Mouse (Mus musculus): ENCODE measurements around the gene C530008M17Rik. TPM values are rescaled to one million over a fixed set of nuclear protein-coding genes. Genes with fewer than 3 reads are reported as not detected.
"Not testable (repeated sequence)": the region's sequence is repeated elsewhere in the genome, so short reads cannot be mapped to it uniquely, and the experiment has no call there.

Gene C530008M17Rik
- total RNA-seq, 2 experiments from 2014 or later, result 118 to 125 TPM

GRCm38 (mm10) chr5:76887011-76887410 is 230.7 kb downstream of the C530008M17Rik start:
- no peak for DNase-seq (ENCODE audit: low spot score in 2 of 2)

- DNase-seq (ENCODE audit: low spot score in 2 of 2), result no peak
These were observed 236.3 kb downstream of the C530008M17Rik start for GRCm38 (mm10) chr5:76892608-76893007.

- DNase-seq (ENCODE audit: low spot score in 2 of 2), result no peak
These were observed 236.8 kb downstream of the C530008M17Rik start for GRCm38 (mm10) chr5:76893084-76893483.

GRCm38 (mm10) chr5:76902131-76902530 is 245.8 kb downstream of the C530008M17Rik start:
- no peak for DNase-seq (ENCODE audit: low spot score in 2 of 2)

GRCm38 (mm10) chr5:76904713-76905404 is 248.5 kb downstream of the C530008M17Rik start:
- no peak for DNase-seq (ENCODE audit: low spot score in 2 of 2)

GRCm38 (mm10) chr5:76905405-76906154 is 249.3 kb downstream of the C530008M17Rik start, which contains the start of gene Aasdh:
Aasdh (minus strand) TSS chr5:76905514.
- peak; percentile 95 to 96 for DNase-seq (ENCODE audit: low spot score in 2 of 2)

GRCm38 (mm10) chr5:76906155-76906499 is 249.8 kb downstream of the C530008M17Rik start:
- DNase-seq (ENCODE audit: low spot score in 2 of 2), result no peak

- DNase-seq (ENCODE audit: low spot score in 2 of 2), result no peak
These were observed 254.5 kb downstream of the C530008M17Rik start for GRCm38 (mm10) chr5:76910807-76911206.

GRCm38 (mm10) chr5:76912522-76912921 is 256.2 kb downstream of the C530008M17Rik start:
- not testable (repeated sequence) for DNase-seq (ENCODE audit: low spot score in 2 of 2)

GRCm38 (mm10) chr5:76922833-76923232 is 266.5 kb downstream of the C530008M17Rik start:
- no peak for DNase-seq (ENCODE audit: low spot score in 2 of 2)

Other genes starting within 250 kb of the C530008M17Rik start
- not detected for gene Gm7271, start 172.5 kb upstream of the C530008M17Rik start, total RNA-seq (2021)
- gene Exoc1, start 127.2 kb upstream of the C530008M17Rik start, total RNA-seq (2021), result 10 to 100 TPM; 53.1 to 54.0 TPM
- 1 to 10 TPM; 6.5 to 6.9 TPM for gene Cep135, start 67.8 kb upstream of the C530008M17Rik start, total RNA-seq (2021)
- gene Aasdh, start 249.0 kb downstream of the C530008M17Rik start, total RNA-seq (2021), result 10 to 100 TPM; 20.3 to 25.9 TPM

Measured in layer of hippocampus, postnatal 14 days (tissue).